Mouse (Mus musculus): ENCODE data around the gene Nr1h4.

GRCm38 (mm10) chr10:89519226-89519625 is 14.2 kb downstream of the Nr1h4 start:
- TF ChIP-seq CTCF (IDR thresholded peaks at IDR 0.05; ENCODE audit: insufficient read depth, low read depth, low read length) (no peak), POLR2A (IDR thresholded peaks at IDR 0.05; ENCODE audit: insufficient read depth, low read depth, low read length) (no peak)
